Mouse (Mus musculus) cerebellum, postnatal 36 days (tissue): ENCODE data around the gene Arhgap28.
"Not testable (repeated sequence)": the region's sequence is repeated elsewhere in the genome, so short reads cannot be mapped to it uniquely, and the experiment has no call there.

Source experiments
- DNase-seq, 2 experiments: peaks; one replicate each; pipeline ENCODE4 v3.0.0; 2021 to 2022; ENCODE audit warnings: mixed read lengths in 2 of 2

Gene Arhgap28

GRCm38 (mm10) chr17:67866541-67867241 lies 137.2 kb downstream of the Arhgap28 start:
- no peak for DNase-seq

GRCm38 (mm10) chr17:67866026-67866425 lies 137.9 kb downstream of the Arhgap28 start:
- no peak for DNase-seq

DNA sequence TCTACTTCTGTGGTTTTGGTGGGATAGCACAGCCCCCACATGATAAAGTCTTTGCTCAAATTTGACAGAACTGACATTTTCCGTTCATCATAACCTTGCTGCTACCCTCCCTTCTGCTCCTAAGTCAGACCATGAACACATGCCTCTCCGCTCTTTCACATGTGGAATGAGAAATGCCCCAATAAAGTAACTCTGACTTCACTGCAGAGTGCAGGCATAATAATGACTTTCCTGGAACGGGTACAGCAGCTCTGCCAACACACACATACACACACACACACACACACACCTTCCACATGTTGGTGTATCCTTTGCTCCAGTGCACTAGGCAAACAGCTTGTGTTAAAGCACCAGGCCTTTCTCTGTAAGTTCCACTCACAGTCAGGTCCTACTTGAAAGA lies 139.0 kb downstream of the Arhgap28 start:
- DNase-seq = no peak

GRCm38 (mm10) chr17:67864363-67864762 lies 139.6 kb downstream of the Arhgap28 start:
- no peak for DNase-seq

DNA sequence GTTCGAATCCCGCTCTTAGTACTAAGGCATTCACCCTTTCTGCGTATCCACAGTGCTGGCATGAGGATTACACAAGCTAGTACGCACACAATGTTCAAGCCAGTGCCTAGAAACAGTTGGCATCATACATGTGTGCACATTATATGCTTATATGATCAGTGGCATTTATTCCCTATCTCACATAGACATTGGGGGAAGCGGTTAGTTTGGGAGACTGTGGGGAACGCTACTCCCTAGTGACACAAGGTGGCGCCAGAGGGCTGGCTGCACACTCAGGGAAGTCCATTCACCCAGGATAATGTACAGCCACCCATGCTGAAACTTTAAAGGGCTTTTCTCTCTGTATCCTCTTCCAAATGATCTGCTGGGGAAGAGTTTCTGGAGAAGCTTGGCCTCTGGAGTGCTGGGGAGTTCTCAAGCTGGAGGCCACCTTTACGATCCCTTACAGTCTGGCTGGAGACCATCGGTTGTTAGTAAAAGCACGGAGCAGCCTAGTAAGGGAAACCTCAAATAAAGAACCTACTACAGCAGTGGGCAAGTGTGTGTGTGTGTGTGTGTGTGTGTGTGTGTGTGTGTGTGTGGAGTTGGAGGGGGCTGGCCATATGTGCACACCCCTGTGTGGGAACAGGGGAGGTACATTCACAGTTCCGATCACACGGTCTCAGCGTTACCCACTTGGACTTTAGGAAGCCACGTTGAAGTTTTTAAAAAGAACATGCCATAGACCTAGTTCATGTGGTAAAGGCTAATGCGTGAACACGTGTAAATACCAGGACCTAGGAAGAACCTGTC lies 142.0 kb downstream of the Arhgap28 start:
- peak; percentile 68 to 72 for DNase-seq

DNA sequence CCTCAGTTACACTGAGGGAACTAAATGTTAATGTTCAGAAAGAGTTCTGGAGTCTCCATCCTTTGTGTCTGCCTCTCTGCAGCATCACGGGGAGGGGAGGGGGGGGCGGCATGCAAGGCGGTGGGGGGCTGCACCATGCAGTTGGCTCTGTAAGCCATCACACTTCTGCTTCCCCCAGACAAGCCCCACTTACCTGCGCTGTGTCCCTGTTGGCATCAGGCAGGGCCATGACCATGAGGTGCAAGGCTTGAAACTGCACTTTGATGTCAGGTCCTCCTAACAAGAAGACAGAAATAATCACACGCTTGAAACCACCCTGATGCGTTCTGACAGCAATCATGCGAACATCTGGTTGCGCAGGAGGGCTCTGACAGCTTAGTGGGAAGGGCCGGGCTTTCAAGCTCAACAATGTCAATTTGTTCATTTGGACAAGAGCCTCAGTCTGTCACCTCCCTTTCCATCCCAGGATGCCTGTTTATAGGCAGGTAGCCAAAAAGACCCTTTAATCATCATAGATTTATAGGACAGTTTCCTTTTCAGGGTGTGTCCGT lies 142.8 kb downstream of the Arhgap28 start:
- DNase-seq = no peak

GRCm38 (mm10) chr17:67841494-67841893 lies 162.4 kb downstream of the Arhgap28 start:
- DNase-seq = not testable (repeated sequence)

GRCm38 (mm10) chr17:67838948-67839347 lies 165.0 kb downstream of the Arhgap28 start:
- no peak for DNase-seq

DNA sequence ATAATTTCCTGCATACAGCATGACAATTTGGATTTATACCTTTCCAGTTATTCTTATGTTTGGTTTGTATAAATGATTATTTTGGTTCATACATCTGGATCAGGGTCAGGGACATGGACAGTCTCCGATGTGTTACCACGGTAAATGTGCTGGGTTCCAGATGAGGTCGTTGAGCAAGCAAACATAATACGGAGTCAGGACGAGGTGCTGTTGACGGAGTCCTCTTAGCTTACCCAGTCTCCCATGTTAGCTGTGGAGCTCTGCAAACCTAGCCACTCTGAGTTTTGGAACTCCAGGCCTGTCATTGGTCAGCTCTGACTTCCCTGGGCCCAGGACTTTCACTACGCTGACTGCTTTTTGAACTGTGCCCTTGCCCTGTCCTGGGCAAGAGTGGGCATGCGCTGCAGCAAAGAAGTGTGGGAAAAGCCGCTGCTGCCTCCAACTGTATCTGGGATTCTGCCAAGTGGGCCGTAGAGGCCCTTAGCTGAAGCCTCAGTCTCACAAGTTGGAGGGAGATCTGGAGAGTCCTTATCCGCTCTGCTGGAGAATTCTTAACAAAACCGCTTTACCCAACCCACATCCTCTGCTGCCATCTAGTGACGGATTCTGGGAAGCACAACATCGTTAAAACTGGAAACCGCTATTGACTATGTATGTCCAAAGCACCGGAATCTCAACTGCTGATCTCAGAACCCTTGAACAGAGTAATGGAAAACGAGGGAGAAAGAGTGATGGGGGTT lies 166.4 kb downstream of the Arhgap28 start:
- peak; percentile 63 to 79 for DNase-seq

DNA sequence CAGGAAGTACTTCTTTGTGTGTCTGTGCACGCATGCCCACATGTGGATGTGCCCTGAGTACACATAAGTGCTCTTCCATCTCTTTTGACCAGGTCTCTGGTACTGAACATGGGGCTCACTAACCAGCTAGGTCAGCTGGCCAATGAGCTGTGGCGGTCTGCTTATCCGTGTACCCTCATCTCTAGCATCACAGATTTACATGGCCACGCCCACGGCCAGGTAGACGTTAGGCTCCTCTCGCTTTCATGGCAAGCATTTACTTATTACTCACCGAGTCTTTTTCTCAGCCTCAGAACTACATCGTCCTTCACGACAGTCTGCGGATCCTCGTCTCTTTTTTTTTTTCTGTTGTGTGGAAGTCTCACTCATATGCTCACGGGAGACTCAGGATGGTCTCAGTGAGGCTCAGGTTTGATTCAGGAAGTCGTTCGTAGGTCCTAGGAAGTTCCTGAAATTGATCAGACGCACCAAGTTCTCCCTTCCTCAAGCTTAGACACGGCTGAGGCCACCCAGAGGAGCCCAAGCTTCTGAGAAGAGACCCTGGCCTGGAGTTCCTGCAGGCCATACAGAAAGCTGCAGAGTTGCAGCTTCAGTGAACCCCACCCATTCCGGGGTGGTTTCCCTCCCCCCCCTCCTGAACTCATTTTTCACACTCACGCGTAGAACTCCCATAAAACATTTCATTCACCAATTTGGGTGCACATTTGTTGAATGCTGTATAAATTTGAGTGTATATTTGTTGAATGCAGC lies 167.6 kb downstream of the Arhgap28 start:
- DNase-seq = no peak

DNA sequence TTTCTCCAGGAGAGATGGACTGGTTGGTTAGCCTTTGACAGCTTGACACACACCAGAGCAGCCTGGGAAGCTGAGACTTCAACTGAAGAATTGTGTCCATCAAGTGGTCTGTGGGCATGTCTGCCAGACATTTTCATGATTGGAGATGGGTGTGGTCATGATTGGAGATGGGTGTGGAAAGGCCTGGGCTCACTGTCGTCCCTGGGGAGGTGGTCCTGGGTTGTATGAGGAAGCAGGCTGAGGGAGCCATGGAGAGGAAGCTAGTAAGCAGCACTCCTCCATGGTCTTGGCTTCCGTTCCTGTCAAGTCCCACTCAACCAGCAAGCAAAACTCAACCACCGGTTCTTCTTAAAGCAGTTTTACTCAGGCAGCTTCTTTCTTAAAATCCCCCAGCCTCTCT lies 176.5 kb downstream of the Arhgap28 start:
- no peak for DNase-seq

- DNase-seq = no peak
These were observed 187.0 kb downstream of the Arhgap28 start for GRCm38 (mm10) chr17:67816916-67817315.

GRCm38 (mm10) chr17:67815720-67816119 lies 188.2 kb downstream of the Arhgap28 start:
- no peak for DNase-seq

- no peak for DNase-seq
These were observed 190.3 kb downstream of the Arhgap28 start for GRCm38 (mm10) chr17:67813666-67814065.

DNA sequence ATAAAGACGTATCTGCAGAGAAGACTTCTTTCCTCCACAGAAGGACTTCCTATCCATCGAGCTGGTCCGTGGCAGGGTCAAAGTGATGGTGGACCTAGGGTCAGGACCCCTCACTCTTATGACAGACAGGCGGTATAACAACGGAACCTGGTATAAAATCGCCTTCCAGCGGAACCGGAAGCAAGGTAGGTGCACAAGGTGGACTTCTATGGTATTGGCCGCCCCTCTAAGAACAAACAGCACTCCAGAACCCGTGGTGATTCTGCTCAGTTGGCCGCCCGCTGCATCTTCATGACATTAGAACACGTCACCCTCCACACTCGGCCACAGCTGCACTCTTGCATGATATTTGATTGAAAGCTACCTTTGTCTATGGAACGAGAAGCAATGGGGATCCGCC lies 194.7 kb downstream of the Arhgap28 start:
- DNase-seq = no peak
